Mouse (Mus musculus) right cerebral cortex, postnatal 14 days (tissue): Measurements from ENCODE around the gene Slc6a5.

ENCODE experiments used
- DNase-seq: peaks from one replicate; pipeline ENCODE4 v3.0.0; 2022

Gene Slc6a5

DNA sequence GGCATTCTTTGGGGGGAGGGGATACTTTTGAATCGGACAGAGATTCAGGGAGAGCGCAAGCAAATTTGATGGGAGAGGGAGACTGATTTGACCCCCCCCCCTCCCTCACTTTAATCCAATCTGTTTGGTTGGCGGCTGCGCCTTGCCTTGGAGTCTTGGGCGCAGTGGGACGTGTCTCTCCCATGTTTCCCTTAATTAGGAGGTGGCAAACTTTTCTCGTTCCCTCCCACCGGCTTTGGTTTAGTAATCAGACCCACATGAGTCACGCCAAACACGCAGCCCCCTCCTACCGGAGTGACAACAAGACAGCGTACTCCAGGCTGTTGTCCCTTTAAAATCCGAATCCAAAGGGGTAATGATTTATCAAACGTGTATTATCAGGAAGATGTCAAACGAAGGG is at the start of gene Slc6a5:
Gene Slc6a5 (plus strand): TSS at position 297 of the 400 bp plus-strand sequence.
- DNase-seq: no peak

DNA sequence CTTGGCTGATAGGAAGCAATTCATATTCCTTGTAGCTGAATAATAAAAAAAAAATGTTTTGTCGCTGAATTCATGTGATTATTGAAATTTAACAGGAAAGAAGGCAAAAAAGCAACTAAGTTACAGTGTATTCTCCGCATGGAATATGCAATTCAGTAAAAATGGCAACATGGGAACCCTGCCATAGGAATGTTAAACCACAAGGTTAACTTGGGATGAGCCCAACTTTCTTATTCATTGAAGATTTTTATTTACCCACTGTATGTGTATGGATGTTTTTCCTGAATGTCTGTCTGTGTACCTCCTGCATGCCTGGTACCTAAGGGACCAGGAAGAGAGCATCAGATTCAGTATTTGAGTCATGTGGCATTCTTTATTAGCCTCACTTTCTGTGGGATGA is 48.8 kb upstream of the Slc6a5 start:
- no peak for DNase-seq

DNA sequence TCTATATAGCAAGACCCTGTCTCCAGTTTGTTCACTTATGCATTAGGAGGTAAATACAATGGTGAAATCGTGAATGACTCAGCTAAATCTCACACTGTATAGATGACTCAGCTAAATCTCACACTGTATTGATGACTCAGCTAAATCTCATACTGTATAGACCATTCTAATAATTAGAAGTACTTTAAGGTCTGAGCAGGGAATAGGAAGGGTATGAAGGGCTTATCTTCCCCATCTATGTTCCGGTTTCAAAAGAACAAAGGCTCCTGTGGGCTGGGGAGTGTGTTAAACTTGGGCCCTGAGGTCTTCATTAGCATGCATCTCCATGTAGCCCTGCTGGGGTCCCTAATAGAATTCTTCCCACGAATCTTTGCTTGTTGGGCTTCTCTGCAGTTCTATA is 46.2 kb upstream of the Slc6a5 start:
- DNase-seq: no peak

DNA sequence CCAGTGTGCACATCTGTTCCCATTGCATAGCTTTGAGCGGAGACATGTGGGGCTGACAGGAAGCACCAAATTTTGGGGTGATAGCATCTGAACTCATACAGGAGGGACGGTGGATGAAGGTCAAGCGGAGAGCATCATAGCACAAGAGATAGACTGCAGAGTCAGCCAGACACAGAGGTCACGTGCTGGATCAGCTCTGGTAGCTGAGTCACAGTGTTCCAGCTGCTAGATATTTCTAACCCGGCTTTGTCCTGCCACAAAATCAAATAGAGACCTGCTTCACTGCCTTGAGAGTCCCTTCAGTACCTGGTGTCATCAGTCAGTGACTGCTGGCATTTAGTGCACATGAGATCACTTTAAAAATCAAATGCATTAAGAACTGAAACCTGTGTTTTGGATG is 40.3 kb upstream of the Slc6a5 start:
- no peak for DNase-seq

DNA sequence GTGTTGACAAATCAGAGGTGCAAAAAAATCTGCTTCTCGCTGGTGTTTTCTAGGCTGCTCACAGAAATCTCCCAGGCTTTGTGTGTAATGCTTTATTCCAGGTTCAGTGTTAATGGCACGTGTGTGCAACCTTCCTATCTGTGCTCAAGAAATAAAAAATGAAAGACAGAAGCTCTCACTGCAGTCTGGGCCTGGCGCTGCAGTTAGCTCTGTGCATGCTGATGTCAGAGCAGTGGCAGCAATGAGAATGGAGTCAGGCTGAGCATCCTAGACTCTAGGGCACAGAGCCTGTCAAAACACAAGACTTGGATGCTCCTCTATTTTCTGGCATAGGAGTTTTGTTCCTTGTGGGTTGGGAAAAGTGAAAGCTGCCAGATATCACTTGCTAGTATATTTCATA is 39.7 kb upstream of the Slc6a5 start:
- DNase-seq: no peak

DNA sequence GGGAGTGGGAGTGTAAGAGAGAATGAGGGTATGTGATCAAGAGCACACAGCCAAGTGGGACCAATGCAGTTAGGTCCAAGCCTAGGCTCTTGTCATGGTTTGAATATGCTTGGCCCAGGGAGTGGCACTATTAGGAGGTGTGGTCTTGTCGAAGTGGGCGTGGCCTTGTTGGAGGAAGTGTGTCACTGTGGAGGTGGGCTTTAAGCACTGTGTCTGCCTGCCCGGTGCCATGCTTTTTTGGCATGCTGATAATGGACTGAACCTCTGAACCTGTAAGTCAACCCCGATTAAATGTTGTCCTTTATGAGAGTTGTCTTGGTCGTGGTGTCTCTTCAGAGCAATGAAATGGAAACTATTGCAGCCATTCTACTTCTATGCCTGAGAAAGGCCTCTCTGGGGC is 32.6 kb upstream of the Slc6a5 start:
- DNase-seq: no peak

DNA sequence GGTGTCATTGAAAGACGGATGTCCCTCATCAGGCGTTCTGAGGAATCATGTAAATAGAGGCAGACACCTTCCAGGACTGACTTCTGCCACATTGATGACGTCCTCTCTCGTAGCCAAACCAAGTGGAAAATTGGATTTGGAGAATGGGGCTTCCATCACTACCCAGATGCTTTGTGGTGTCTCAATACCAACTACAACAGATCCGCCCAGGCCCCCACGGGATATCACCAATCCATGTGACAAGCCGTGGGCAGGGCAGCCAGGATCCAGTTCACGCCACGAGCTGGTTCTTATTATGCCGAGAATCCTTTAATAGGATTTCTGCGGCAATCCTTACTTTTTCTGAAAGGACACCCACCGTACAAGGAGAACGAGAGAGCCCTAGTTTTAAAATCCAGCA is 30.9 kb upstream of the Slc6a5 start:
- DNase-seq: no peak

DNA sequence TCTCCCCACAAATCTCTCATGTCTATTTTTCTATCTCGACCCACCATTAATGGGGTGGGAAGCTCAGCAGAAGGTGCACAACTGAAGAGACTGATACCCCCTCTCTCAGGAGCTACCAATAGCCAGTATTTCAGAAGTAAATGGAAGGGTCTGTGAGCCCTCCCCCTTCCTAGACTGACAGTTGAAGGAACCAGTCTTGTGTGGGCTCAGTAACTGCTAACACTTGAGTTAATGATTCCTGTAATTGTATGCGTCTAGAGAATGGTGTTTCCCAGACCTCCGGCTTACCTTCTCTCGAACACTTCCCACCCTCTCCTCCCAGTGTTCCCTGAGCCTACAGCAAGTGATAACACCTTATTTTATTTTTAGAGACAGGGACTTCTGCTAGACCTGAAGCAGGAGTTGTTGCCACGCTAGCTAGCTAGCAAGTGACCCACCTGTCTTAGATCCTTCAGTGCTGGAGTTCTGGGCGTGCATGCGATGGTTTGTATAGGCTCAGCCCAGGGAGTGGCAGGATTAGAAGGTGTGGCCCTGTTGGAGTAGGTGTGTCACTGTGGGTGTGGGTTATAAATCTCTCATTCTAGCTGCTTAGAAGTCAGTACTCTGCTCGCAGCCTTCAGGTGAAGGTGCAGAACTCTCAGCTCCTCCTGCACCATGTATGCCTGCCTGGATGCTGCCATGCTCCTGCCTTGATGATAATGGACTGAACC is 29.8 kb upstream of the Slc6a5 start:
- DNase-seq: no peak

DNA sequence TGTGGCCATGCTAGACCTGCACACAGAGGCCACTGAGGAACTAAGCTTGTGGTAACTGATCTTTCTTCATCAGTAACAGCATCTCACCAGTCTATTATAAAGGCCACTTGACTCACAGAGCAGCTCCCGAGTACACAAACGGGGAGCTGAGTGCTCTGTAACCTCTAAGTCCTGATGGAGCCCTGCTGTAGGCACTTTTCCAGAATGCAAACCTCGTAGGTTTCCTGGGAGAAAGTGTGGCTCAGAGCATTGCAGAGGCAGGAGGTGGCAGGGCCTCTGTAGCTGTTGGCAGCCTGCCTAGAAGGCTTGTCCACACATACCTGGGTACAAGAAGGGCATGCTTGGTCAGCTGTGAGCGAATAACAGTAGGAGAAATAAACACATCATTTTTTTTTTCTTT is 27.7 kb upstream of the Slc6a5 start:
- no peak for DNase-seq

DNA sequence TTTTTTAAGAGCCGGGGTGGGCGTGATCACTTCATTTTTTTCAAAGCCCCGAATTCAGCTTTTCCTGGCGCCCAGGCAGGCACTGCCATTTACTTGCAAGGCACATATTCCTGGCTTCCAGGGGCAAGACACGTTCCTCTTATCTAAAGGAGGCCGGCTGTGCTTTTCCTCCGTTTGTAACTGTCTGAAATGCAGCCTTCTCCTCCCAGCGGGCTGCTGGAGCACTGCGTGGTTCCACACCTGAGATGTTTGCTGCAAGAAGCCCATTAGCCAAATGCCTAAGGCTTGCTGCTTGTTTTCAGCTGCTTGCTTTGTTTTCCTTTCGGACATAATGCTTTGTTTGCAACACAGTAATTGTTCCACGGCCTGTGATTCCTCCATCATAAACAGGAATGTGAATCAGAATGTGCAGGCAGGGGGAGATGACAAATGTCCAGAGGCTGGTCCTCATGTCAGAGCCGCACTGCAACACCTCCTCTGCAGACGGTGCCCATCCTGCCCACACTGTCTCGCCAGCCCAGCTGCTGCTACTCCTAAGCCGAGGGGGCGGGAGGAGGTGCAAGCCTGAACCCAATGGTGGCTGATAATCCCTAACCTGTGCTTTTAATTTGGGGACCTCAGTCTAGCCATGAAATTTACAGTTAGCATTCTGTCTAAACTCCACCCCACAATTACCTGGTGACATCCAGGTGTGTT is 27.1 kb upstream of the Slc6a5 start:
- no peak for DNase-seq

DNA sequence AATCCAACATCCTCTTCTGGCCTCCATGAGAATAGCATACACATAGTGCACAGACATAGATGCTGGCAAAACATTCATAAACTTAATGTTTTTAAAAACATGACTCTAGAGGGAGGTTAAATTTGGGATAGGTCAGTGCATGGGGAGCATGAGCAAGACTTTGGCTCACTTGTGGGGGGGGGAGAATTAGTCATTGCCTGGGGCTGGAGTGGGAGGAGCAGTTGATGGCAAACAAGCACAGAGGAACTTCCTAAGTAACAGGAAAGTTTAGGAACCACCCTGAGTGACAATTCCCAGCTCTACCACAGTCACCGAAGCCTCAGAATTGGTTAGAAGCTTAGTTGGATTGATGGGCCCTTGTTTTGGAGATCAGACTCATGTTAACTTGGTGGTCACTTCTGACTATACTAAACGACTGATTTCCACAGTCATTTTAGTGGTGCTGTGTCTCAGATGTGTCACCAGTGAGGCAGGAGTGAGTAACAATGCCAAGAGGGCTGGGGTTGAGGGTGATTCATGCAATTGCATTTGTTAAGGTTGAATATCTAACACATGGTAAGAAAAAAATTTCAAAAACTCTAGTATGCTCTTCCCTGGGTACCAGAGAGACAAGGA is 22.1 kb upstream of the Slc6a5 start:
- DNase-seq: no peak

DNA sequence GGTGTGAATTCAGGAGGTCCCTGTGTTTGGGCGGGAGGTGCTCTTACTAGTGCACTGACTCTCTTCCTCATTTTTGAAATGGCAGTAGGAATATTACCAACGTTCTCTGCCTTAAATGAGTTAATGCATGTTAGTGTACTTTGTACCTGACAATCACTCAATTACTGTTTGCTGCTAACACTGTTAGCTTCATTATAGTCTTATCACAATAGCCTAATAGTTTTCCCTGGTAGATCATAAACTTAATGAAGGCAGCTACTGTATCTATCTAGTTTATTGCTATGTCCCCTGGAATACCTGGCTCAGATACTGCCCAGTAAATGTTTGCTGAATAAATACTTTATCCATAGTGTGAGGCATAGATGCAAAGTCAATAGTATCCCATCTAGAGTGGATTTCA is 15.2 kb upstream of the Slc6a5 start:
- no peak for DNase-seq

DNA sequence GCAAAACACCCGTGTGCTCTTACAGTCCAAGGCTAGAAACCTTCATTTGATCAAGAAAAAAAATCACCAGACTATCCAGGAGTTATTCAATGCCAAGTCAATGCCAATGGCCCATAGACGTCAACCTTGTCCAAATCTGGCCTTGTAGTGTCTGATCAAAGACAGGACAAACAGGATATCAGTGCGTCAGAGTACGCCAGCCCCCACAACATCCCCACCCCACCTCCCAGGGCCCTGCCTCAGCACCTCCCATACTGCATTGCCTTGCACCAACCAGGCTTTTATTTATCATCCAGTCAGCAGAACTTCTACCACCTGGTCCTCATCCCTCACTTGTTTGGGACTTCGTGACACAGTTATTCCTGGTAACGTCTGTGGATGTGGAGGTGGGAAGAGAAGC is 14.7 kb upstream of the Slc6a5 start:
- DNase-seq: no peak

DNA sequence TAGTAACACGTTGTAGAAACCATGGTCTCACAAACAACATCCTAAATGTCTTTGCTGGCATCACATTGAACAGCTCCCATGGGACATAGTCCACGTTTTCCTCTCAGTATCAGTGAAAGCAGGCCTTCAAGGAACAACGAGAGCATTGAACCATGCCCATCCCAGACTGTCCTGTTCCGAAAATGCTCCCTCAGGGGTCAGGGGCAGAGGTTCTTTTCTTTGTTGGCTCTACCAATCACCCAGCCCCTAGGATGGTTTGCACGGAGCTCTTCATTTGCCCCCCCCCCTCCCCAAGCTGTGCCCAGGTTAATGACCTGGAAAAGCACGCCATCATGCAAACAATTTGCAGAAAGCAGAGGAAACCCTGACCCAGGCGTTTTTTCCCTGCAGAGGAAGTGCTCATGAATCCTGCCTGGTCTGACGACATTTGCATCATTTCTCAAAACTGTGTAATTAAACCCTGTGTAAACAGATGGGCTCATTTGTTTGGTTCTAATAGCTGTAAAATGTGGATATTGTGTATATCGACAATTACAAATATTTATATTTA is 7.9 kb upstream of the Slc6a5 start:
- DNase-seq: no peak

DNA sequence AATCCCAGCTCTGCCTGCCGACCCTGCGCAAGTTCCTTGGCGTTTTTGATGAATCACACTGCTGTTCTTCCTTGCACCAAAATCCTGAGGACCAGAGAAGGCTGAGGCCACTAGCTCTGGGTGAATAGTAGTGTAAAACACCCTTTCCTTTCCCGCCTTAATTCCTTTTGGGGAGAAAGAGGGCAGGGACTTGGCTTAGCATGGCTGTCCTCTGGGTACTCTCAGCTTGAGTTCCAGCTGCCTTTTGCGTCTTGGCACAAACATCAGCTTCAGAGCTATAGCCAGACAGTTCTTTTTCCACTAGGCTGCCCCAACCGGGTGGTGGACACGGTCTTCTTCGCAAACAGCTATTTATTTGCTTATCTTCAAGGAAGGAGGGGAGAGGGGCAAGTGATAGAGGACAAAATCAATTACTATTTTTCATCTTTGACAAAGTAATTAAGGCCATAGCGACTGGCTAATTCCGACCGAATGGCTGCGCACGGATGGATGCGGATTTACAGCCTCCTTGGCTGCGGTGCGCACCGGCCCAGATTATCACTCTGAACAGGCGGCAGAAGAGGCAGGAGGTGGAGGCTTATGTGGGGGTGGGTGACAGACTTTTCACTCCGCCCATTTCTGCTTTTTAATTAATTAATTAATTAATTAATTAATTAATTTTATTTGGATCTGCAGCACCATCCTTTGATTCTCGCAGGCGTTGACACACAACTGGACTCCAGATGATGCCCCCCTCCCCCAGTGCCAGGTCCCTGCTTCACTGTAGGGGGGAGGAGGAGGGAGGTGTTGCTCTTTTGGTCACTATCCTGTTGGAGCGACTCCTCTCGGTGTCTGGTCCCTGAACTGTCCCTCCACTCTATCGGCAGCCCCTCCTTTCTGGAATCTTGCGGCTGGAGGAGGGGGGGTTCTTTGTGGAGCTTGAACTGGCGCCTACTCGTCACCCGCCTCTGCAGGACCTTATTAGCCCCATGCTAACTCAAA is 2.5 kb upstream of the Slc6a5 start:
- no peak for DNase-seq

DNA sequence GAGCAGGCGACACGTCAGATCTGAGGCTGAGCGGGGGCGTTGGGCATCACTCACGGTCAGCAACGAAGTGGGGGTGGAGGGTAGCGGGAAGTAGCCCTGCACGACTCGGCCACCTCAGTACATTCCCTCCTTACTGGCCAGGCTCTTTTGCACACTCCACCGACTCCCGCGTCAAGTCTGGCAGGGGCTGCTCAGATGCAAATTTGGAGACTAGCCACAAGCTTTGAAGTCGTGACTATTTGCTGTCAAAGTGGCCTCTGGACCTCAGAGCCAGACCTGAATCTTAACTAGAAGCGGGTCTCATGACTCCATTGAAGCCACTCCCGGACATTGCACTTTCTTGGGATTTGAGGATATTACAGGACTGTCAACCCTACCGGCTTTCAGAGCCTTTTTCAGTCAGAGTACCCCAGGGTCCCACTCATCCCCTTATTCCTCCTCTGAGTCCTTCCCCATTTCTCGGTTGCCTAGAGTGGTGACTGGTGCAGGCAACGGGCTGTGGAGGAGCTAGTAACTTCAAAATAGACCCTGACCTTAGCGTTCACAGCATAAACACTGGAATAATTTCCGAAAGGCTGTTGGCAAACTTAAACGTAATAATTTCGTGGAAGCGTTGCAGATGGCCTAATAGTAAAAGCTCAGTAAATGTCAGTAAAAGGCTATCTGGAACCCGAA is 1.6 kb upstream of the Slc6a5 start:
- no peak for DNase-seq

DNA sequence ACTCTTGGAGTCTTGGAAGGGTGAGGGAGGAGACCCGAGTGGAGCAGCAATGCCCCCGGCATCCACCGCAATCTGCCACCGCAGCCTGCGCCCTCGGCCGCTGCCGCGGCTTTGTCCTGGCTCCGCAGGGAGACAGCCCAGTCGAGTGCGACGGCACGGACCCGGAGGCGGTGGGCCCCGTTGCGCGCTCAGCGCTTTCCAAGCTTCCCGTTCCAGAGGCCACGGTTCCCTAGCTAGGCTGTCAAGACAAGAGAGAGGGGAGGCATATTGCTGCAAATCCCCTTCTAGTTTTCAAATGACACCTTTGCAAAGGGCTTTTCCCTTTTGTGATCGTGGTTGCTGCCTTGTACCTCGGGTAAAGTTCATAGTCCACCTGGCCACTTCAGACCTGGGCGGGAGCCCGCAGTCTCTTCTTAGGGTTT is 945 bp upstream of the Slc6a5 start:
- no peak for DNase-seq

DNA sequence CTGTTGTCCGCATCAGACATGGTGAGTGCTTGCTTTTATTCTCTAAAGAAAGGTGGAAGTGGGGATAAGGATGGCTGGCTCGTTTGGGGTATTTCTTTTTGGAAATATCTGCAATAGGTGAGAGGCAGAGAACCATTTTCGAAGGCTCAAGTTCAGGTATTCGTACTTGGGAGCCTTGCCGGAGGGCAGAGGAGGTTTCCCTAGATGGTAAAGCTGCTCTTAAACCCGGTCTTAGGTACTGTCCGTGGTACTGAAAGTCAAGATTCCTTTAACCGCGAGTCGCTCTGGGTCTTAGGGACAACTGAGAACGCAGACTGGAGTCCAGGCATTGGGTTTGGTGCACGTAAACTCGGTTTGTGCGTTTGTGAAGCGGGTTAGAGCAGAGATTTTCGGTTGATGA is 415 bp downstream of the Slc6a5 start:
- DNase-seq: no peak

DNA sequence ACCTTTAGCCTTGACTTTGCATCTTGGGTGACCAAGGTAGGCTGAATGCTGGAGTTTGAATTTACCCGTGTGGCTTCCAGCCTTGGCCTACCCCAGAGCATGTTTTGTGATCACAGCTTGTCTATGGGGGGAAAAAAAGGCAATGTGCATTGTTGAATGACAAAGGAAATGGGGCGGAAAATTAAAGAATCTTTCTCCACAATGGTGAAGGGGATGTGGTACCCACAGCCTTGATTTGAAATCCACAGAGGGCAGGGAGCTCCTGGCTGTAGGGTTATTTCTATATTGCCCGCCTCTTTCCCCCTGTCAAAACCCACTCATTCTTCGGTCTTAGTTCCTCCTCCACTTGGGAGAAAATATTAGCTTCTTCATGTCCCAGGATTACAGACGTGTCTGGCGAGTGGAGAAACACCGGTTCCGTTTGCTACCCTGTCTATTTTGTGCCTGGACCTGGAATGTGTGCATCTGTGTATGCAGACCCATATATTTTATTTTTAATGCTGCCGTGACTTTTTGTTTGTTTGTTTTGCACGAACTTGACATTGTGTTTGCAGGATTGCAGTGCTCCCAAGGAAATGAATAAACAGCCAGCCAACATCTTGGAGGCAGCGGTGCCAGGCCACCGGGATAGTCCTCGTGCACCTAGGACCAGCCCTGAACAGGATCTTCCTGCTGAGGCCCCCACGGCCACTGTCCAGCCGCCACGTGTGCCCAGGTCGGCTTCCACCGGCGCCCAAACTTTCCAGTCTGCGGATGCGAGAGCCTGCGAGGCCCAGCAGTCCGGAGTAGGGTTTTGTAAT is 1.4 kb downstream of the Slc6a5 start:
- DNase-seq: no peak

DNA sequence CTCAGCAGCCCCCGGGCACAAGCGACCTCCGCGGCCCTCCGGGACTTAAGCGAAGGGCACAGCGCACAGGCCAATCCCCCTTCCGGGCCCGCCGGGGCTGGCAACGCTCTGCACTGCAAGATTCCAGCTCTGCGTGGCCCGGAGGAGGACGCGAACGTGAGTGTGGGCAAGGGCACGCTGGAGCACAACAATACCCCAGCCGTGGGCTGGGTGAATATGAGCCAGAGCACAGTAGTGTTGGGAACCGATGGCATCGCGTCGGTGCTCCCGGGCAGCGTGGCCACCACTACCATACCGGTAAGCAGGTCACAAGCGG is 2.0 kb downstream of the Slc6a5 start:
- DNase-seq: no peak

DNA sequence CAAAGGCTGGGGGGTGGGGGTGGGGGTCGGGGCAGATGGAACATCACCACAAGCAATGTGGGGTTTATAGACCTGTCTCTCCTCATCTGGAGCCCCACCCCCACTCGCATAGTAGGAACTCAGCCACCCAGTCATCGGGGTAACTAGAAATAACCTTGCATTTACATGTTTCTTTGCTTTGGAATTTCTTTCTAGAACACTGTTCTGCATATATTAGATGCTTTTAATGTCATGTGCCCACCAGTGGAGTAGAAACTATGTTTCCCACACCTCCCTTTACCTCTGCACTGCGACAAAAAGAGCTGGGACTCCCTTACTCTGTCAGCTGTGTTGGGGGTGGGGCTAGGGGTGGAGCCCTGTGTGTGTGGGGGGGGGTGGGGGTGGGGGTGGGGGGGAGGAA is 3.2 kb downstream of the Slc6a5 start:
- DNase-seq: no peak
